Mouse (Mus musculus) pancreas, adult 10 weeks (tissue): ENCODE results near the gene Lce3d. TPM values are rescaled to one million over a fixed set of nuclear protein-coding genes. Genes with fewer than 3 reads are reported as not detected.

Experiments
- polyA plus RNA-seq: library from polyadenylated mRNA; stranded (reverse); fragments of 350-450 nt; fragmentation: Illumina TruSeq; extraction: RNeasy Lipid Tissue Mini Kit (QIAGEN cat#74804); gene quantifications from one replicate; pipeline ENCODE4 v1.2.3, GENCODE M21; 2015; ENCODE audit warnings: low read depth, low replicate concordance; ENCODE audit not compliant: insufficient read depth

The Lce3d gene
- not detected for polyA plus RNA-seq

DNA sequence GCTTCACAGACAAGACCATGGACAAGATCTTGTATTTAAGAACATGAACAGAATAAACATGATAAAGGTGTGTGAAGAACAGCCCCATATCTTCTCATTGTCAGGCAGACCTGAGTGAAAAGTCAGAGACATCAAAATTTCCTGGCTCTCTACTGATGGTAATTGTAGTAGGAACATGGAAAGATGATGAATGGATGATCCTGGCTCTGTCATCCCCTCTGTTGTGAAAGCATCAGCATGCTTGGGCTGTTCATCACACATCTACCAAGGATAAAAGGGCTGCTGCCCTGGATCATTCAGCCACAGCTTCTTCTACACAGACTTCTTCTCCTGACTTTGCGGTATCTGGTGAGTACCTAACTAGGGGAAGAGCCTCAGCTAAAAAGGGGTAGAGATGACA is at the start of gene Lce3d:
Gene Lce3d, plus strand, starts transcription at position 301 of the 400 bp plus-strand sequence.

DNA sequence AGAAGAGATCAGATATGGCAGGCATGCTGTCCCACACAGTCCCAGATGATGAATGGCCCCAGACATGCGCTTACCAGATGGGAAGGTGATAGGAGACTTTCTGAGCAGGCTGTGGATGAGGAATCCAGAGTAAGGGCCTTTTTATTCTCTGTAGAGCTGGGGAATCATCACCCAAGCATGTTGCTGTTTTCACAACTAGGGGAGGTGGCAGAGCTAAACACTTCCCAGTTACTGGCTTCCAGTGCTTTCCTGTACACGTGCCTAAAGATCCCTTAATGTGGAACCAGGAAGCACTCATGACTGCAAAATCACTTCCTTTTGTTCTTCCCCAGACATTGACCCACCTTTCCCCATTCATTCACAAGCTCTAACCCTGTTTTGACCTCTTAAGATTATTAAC is 31.1 kb upstream of the Lce3d start, which contains the start of gene Lce3a:
Gene Lce3a, minus strand, starts transcription at position 101 of the 400 bp plus-strand sequence.

DNA sequence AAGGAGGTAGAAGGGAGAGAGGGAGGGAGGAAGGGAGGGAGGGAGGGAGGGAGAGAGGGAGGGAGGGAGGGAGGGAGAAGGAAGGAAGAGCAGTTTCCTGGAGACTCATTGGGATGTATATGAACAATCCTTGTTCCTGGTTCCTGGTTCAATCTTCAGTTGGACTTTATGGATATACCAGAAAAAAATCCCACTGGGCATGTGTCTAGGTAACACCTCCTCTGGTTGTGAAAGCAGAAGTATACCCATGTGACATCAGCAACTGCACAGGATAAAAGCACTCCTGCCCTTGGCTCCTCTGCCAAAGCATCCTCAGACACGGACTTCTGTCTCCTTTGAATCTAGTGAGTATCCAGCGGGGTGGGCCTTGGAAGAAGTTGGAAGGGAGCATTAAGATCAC is 24.5 kb upstream of the Lce3d start, which contains the start of gene Lce3b:
Gene Lce3b, plus strand, starts transcription at position 301 of the 400 bp plus-strand sequence.

DNA sequence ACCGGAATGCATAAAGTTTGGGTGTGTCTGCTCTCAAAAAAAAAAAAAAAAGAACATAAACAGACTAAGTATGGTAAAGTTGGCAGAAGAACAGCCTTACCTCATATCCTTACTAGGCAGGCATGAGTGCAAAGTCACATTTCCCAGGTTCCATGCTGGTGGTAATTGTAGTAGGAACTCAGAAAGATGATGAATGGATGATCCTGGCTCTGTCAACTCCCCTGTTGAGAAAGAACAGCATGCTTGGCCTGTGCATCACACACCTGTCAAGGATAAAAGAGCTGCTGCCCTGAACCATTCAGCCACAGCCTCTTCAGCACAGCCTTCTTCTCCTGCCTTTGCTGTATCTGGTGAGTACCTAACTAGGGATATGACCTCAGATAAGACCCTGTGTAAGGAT is 13.0 kb upstream of the Lce3d start, which contains the start of gene Lce3c:
Gene Lce3c, plus strand, starts transcription at position 301 of the 400 bp plus-strand sequence.

DNA sequence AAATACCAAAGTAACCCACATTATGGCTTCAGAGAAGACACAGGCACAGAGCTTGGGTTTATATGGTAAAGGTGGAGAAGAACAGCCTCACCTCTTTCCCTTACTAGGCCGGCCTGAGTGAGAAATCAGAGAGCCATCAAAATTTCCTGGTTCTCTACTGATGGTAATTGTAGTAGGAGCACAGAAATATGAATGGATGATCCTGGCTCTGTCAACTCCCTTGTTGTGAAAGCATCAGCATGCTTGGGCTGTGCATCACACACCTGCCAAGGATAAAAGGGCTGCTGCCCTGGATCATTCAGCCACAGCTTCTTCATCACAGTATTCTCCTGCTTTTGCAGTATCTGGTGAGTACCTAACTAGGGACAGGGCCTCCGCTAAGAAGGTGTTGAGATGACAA is 9.6 kb downstream of the Lce3d start, which contains the start of gene Lce3e:
Gene Lce3e, plus strand, starts transcription at position 301 of the 400 bp plus-strand sequence.

DNA sequence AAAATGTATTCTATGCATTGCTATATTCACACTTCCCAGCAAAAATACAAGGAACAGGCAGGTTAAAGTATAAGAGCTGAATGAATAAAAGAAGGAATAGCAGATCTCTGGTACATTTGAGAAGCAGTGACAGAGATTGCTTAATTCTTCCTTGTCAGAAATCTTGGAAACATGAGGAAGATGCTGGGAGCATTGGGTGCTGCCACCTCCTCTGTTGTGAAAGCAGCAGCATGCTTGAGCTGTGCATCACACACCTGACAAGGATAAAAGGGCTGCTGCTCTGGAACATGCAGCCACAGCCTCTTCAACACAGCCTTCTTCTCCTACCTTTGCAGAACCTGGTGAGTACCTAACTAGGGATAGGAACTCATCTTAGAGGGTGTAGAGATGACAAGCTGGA is 34.7 kb downstream of the Lce3d start, which contains the start of gene Lce3f:
Gene Lce3f, plus strand, starts transcription at position 301 of the 400 bp plus-strand sequence.

Other genes starting within 250 kb of the Lce3d start
- not detected for gene Lce1e, start 248.3 kb upstream of the Lce3d start, polyA plus RNA-seq
- not detected for gene Lce1f, start 237.0 kb upstream of the Lce3d start, polyA plus RNA-seq
- gene Gm38119, start 218.3 kb upstream of the Lce3d start, polyA plus RNA-seq = not detected
- not detected for gene Lce1g, start 205.1 kb upstream of the Lce3d start, polyA plus RNA-seq
- gene Lce1h, start 192.3 kb upstream of the Lce3d start, polyA plus RNA-seq = not detected
- gene Lce1i, start 178.5 kb upstream of the Lce3d start, polyA plus RNA-seq = not detected
- not detected for gene Lce1j, start 166.9 kb upstream of the Lce3d start, polyA plus RNA-seq
- gene Lce1k, start 149.5 kb upstream of the Lce3d start, polyA plus RNA-seq = not detected
- not detected for gene Kprp, start 130.1 kb upstream of the Lce3d start, polyA plus RNA-seq
- not detected for gene Lce1l, start 106.1 kb upstream of the Lce3d start, polyA plus RNA-seq
- not detected for gene 2310050C09Rik, start 87.2 kb upstream of the Lce3d start, polyA plus RNA-seq
- not detected for gene Lce3a, start 31.2 kb upstream of the Lce3d start, polyA plus RNA-seq
- not detected for gene Lce3b, start 24.4 kb upstream of the Lce3d start, polyA plus RNA-seq
- gene Lce3c, start 12.9 kb upstream of the Lce3d start, polyA plus RNA-seq = not detected
- not detected for gene Lce3e, start 9.7 kb downstream of the Lce3d start, polyA plus RNA-seq
- gene Lce3f, start 34.8 kb downstream of the Lce3d start, polyA plus RNA-seq = not detected
- gene Crct1, start 58.3 kb downstream of the Lce3d start, polyA plus RNA-seq = not detected
- gene Lce1m, start 61.7 kb downstream of the Lce3d start, polyA plus RNA-seq = not detected
- not detected for gene Gm4858, start 111.4 kb downstream of the Lce3d start, polyA plus RNA-seq
- not detected for gene Crnn, start 187.4 kb downstream of the Lce3d start, polyA plus RNA-seq
- gene Flg2, start 239.9 kb downstream of the Lce3d start, polyA plus RNA-seq = not detected